Comparison of ENCODE assay signal across 31 mouse cellular contexts in the genomic region with DNA sequence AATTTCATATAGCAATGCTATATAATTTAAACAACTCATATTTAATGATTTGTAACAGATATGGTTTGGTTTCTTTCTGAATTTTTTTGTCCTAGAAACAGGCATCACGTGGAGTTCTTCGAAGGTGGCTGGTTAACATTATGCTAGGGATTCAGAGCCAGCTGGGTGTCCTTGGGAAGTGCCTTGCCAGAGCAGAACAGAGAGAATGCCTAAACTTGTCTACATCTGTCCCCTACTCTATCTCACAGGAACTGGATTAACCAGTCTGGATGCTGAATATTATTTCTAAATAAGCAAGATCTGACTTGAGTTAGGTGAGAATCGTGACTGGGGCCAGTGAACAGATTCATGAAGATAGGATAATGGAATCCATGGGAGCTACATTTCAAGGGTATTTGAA.
DNase-seq lines count a peak whose midpoint lies in the region; ATAC-seq and TF ChIP-seq lines count a peak whose summit lies in the region.
"Had no signal": no experiment of that assay in that cellular context is flagged by ENCODE, and none has a peak within 500 bp of the region (broad histone marks: within the 10 kb centered on the region; RNA-seq: fewer than 3 reads in every experiment).

No protein-coding gene starts in this region.

- intact Hi-C loops in left cerebral cortex, adult 2 months (cut with DNase I), result loop anchor here (5.0 kb wide), 1 partner anchor 35 kb away; no protein-coding TSS in a partner anchor

- H3K27ac ChIP-seq in left cerebral cortex, adult 2 months, result peak overlapping the region; percentile 19; the same call in 1 of the 2 replicates
- no peak overlapping the region for H3K27ac ChIP-seq in embryonic facial prominence, embryonic 14.5 days (replicated peaks; ENCODE audit: low read depth, low read length)
- H3K27ac ChIP-seq in midbrain, embryonic 13.5 days, result no peak overlapping the region
- H3K27ac ChIP-seq: forebrain, embryonic 10.5 days; hindbrain, embryonic 12.5 days; hindbrain, postnatal 0 days; intestine, embryonic 15.5 days; kidney, postnatal 0 days; limb, embryonic 13.5 days; liver, embryonic 12.5 days; neural tube, embryonic 13.5 days; stomach, embryonic 15.5 days had no signal

- no peaks in the 10 kb centered on the region for H3K27me3 ChIP-seq in embryonic facial prominence, embryonic 14.5 days (replicated peaks; ENCODE audit: control insufficient read depth, insufficient read depth, low read length)
- no peaks in the 10 kb centered on the region for H3K27me3 ChIP-seq in midbrain, embryonic 13.5 days
- H3K27me3 ChIP-seq: hindbrain, embryonic 12.5 days; intestine, embryonic 15.5 days; limb, embryonic 13.5 days; liver, embryonic 12.5 days; neural tube, embryonic 13.5 days; stomach, embryonic 15.5 days had no signal

- WGBS in embryonic facial prominence, embryonic 14.5 days, result 62% methylated on average over 3 of the region's 3 CpGs
- 89% methylated on average over 3 of the region's 3 CpGs for WGBS in midbrain, embryonic 13.5 days

- no peaks in the 10 kb centered on the region for H3K9me3 ChIP-seq in embryonic facial prominence, embryonic 14.5 days (ENCODE audit: control insufficient read depth, low read length)
- H3K9me3 ChIP-seq in midbrain, embryonic 13.5 days, result no peaks in the 10 kb centered on the region
- H3K9me3 ChIP-seq: forebrain, embryonic 10.5 days; hindbrain, embryonic 12.5 days; intestine, embryonic 15.5 days; limb, embryonic 13.5 days; liver, embryonic 12.5 days; neural tube, embryonic 13.5 days; stomach, embryonic 15.5 days had no signal

- H3K9ac ChIP-seq in embryonic facial prominence, embryonic 14.5 days (ENCODE audit: low read depth, low read length), result no peak overlapping the region
- no peak overlapping the region for H3K9ac ChIP-seq in midbrain, embryonic 13.5 days (replicated peaks)
- H3K9ac ChIP-seq: hindbrain, embryonic 12.5 days; intestine, embryonic 15.5 days; limb, embryonic 13.5 days; liver, embryonic 12.5 days; liver, postnatal 0 days; neural tube, embryonic 13.5 days; stomach, embryonic 15.5 days had no signal

- ATAC-seq in embryonic facial prominence, embryonic 14.5 days (ENCODE audit: low read depth), result peak; percentile 71; the same call in 1 of the 2 replicates
- ATAC-seq in midbrain, embryonic 13.5 days, result no peak
- ATAC-seq: CD4-positive, CD25-positive, alpha-beta regulatory T cell, adult 4 months; forebrain, embryonic 16.5 days; intestine, embryonic 15.5 days; liver, embryonic 12.5 days; liver, postnatal 0 days had no signal

- DNase-seq in adrenal gland, postnatal 36 days, result peak; percentile 2 to 45
- no peak for DNase-seq in adrenal gland, postnatal 4 days (ENCODE audit: low spot score in 2 of 2)
- DNase-seq in left cerebral cortex, adult 2 months (ENCODE audit: extremely low spot score in 1 of 2, low spot score in 2 of 2), result no peak
- DNase-seq in left cerebral cortex, adult 18-20 months (ENCODE audit: low spot score in 2 of 2), result no peak
- DNase-seq in embryonic facial prominence, embryonic 14.5 days (ENCODE audit: low spot score), result peak; percentile 69
- DNase-seq in forelimb bud, embryonic 11.5 days (ENCODE audit: low read depth, low spot score), result peak; percentile 4
- DNase-seq in cerebellum, postnatal 14 days, result no peak
- DNase-seq: cerebellum, adult 8-10 months; gastrocnemius, postnatal 25 days; heart, adult 18-20 months; heart, postnatal 36 days; kidney, adult 8-10 months; kidney, postnatal 4 days; liver, postnatal 0 days; lung, postnatal 36 days; thymus, adult 2 months; thymus, postnatal 36 days had no signal

- H3K4me2 ChIP-seq in embryonic facial prominence, embryonic 14.5 days (ENCODE audit: low read depth, low read length), result no peak overlapping the region
- H3K4me2 ChIP-seq in midbrain, embryonic 13.5 days (replicated peaks), result no peak overlapping the region
- H3K4me2 ChIP-seq: heart, embryonic 11.5 days; hindbrain, embryonic 12.5 days; intestine, embryonic 15.5 days; limb, embryonic 13.5 days; liver, embryonic 12.5 days; midbrain, embryonic 11.5 days; neural tube, embryonic 13.5 days; stomach, embryonic 15.5 days had no signal

- H3K4me1 ChIP-seq in embryonic facial prominence, embryonic 14.5 days (ENCODE audit: control insufficient read depth, insufficient read depth, low read length), result no peaks in the 10 kb centered on the region
- H3K4me1 ChIP-seq in midbrain, embryonic 13.5 days (replicated peaks), result no peaks in the 10 kb centered on the region
- H3K4me1 ChIP-seq: forebrain, embryonic 10.5 days; hindbrain, embryonic 12.5 days; intestine, embryonic 15.5 days; limb, embryonic 13.5 days; liver, embryonic 12.5 days; neural tube, embryonic 13.5 days; stomach, embryonic 15.5 days had no signal

- no peak for TF ChIP-seq CTCF in left cerebral cortex, adult 2 months (IDR thresholded peaks at IDR 0.05)

- H3K36me3 ChIP-seq in embryonic facial prominence, embryonic 14.5 days (ENCODE audit: control insufficient read depth, insufficient read depth, low read length), result no peaks in the 10 kb centered on the region
- H3K36me3 ChIP-seq in midbrain, embryonic 13.5 days, result no peaks in the 10 kb centered on the region
- H3K36me3 ChIP-seq: forebrain, embryonic 10.5 days; hindbrain, embryonic 12.5 days; intestine, embryonic 15.5 days; limb, embryonic 13.5 days; liver, embryonic 12.5 days; neural tube, embryonic 13.5 days; stomach, embryonic 15.5 days had no signal

- no peak overlapping the region for H3K4me3 ChIP-seq in left cerebral cortex, adult 2 months
- no peak overlapping the region for H3K4me3 ChIP-seq in embryonic facial prominence, embryonic 14.5 days (ENCODE audit: low read depth, low read length)
- H3K4me3 ChIP-seq in midbrain, embryonic 13.5 days (replicated peaks), result no peak overlapping the region
- H3K4me3 ChIP-seq: forebrain, embryonic 10.5 days; hindbrain, embryonic 12.5 days; intestine, embryonic 15.5 days; limb, embryonic 13.5 days; liver, embryonic 12.5 days; neural tube, embryonic 13.5 days; stomach, embryonic 15.5 days had no signal

Comparison
In these comparisons a context has a peak if more than half of its experiments do, and no peak if none do; other contexts are left out.
1. DNase-seq: peak in adrenal gland, postnatal 36 days (2 of 2), embryonic facial prominence, embryonic 14.5 days (single experiment) and forelimb bud, embryonic 11.5 days (single experiment); none in adrenal gland, postnatal 4 days (0 of 2), left cerebral cortex, adult 2 months (0 of 2), left cerebral cortex, adult 18-20 months (0 of 2) and cerebellum, postnatal 14 days (0 of 2).